Mouse (Mus musculus) embryonic facial prominence, embryonic 15.5 days (tissue): ENCODE results near the gene Serinc2. TPM values are rescaled to one million over a fixed set of nuclear protein-coding genes. Genes with fewer than 3 reads are reported as not detected.
A peak's percentile ranks its signal among the peaks of the same experiment; 100 is the strongest.

Experiments used
- ATAC-seq: fragments of 200-750 bp; cut with Nextera tagmentation; 2 replicates; pipeline ENCODE4 v1.8.0; 2017; ENCODE audit warnings: low read depth, moderate TSS enrichment; ENCODE audit not compliant: insufficient number of reproducible peaks, low FRiP score, low TSS enrichment
- H3K27ac ChIP-seq: fragments of 300-500 bp; sonication (generic); replicated peaks from 2 replicates; pipeline ENCODE4 v1.5.1; 2015; ENCODE audit warnings: mild to moderate bottlenecking, inconsistent platforms
- H3K27me3 ChIP-seq: fragments of 300-500 bp; sonication (generic); 2 replicates; pipeline ENCODE4 v1.6.1; 2015; ENCODE audit warnings: inconsistent platforms
- H3K36me3 ChIP-seq: fragments of 300-500 bp; sonication (generic); 2 replicates; pipeline ENCODE4 v1.6.1; 2015; ENCODE audit warnings: mild to moderate bottlenecking, inconsistent platforms
- H3K4me1 ChIP-seq: fragments of 300-500 bp; sonication (generic); 2 replicates; pipeline ENCODE4 v1.6.1; 2015; ENCODE audit warnings: inconsistent platforms
- H3K4me2 ChIP-seq: fragments of 300-500 bp; sonication (generic); replicated peaks from 2 replicates; pipeline ENCODE4 v1.6.1; 2015; ENCODE audit warnings: mild to moderate bottlenecking, inconsistent platforms
- H3K4me3 ChIP-seq: fragments of 300-500 bp; sonication (generic); replicated peaks from 2 replicates; pipeline ENCODE4 v1.5.1; 2015; ENCODE audit warnings: mild to moderate bottlenecking, inconsistent platforms
- H3K9ac ChIP-seq: fragments of 300-500 bp; sonication (generic); 2 replicates; pipeline ENCODE4 v1.6.1; 2015; ENCODE audit warnings: inconsistent platforms
- H3K9me3 ChIP-seq: fragments of 300-500 bp; sonication (generic); replicated peaks from 2 replicates; pipeline ENCODE4 v1.6.1; 2016; ENCODE audit warnings: inconsistent platforms
- WGBS: fragments of 180-500 bp; shearing (Covaris S2); methylation state at CpG from one replicate; pipeline ENCODE4 v1.1.7; 2015; 5-methylcytosine and 5-hydroxymethylcytosine counted together
- polyA plus RNA-seq: library from polyadenylated mRNA; unstranded; fragments of >200 nt; fragmentation: Nextera tagmentation; extraction: Ambion mirVana; gene quantifications from 2 replicates; pipeline ENCODE4 v1.2.1, GENCODE M21; 2015

The Serinc2 gene
- polyA plus RNA-seq, 1 experiment from 2014 or later = 108 TPM

DNA sequence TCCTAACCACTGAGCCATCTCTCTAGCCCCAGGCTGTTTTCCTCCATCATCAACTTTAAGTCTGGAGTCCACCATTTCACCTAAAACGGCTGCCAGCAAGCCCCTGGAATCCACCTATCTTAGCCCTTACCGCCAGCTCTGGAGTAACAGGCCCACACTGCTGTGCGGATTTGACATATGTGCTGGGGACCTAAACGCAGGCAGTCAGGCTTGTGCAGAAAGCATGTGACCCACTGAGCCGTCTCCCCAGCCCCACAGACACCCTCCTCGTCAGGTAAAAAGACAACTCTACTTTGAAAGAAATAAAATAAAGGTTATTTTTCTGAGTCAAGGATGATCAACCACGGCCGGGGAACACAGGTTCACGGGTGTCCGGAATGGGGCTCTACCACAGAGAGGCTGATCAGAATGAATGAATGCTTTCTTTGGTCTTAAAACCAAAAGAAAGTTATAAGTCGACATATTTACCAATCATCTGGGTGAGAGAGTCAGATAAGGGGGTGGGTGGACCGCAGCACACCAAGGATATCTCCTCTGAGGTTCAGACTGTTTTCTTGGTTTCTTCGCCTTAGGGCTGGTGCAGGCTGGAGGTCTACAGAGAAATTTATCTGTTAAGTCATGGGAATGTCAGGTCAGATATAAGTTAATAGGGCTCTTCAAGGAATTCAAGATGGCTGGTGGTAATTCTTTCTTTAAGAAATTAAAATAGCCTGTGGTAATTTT is 17.4 kb upstream of the Serinc2 start:
- Histone ChIP-seq H3K27me3 (no peaks in the 10 kb centered on the region), H3K9me3 (no peaks in the 10 kb centered on the region), H3K4me2 (no peak overlapping the region), H3K27ac (no peak overlapping the region), H3K9ac (no peak overlapping the region), H3K36me3 (no peaks in the 10 kb centered on the region), H3K4me3 (no peak overlapping the region), H3K4me1 (0 out of 2 replicates have a peak, but pooled peaks cover 6% of the 10 kb centered on the region)
- 80% methylated on average over 13 of the region's 13 CpGs for WGBS
- no peak for ATAC-seq

DNA sequence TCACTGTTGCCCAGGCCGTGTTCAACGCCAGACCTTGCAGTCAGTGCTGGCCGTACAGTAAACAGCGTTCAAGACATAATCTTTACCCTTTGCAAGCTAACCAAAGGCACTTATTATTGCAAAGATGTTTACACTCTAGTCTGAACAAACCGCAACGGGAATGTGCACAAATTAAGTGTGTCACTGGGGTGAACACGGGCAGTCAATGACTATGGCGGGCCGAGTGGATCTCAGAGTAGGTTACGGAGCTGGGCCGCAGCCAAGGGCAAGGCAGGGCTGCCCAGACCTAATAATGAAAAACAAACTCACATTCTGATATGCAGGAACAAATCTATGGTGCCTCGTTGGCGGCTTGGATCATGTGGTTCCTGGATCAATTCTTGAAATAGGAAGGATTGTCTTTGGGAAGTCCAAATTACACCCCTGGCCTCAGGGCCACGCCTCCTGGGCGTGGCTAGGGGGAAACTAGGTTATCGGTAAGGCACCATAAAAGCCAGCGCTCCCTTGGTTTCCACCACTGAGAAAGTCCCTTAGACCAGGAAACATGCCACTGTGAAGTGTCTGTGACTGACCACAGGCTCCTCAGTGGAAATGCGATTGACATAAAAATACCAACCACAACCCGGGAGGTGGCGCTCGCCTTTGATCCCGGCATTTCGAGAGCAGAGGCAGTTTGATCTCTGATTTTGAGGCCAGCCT is 16.2 kb upstream of the Serinc2 start:
- Histone ChIP-seq H3K27ac (no peak overlapping the region), H3K4me1 (0 out of 2 replicates have a peak, but pooled peaks cover 6% of the 10 kb centered on the region), H3K4me3 (no peak overlapping the region), H3K9me3 (no peaks in the 10 kb centered on the region), H3K36me3 (no peaks in the 10 kb centered on the region), H3K27me3 (no peaks in the 10 kb centered on the region), H3K9ac (no peak overlapping the region), H3K4me2 (no peak overlapping the region; the same call in 1 of the 2 replicates)
- no peak for ATAC-seq
- 44% methylated on average over 23 of the region's 23 CpGs for WGBS

DNA sequence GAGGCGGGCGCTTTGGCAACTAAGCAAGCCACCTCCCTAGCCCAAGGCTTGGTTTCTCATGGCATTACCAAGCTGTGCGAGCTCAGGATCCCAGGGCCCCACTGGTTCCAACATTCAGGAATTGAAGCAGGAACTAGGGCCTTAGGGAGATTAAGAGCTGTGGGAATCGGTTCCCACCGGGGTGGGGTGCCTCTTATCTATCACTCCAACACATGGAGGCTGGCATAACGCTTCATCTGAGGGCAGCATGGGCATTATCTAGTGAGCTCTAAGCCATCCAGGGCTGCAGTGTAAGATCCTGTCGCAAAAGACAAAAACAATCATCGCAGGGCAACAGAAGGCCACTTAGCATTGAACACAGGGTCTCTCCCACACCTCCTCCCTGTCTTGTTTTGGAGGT is 15.5 kb upstream of the Serinc2 start:
- ATAC-seq = no peak
- Histone ChIP-seq H3K9ac (no peak overlapping the region), H3K27me3 (no peaks in the 10 kb centered on the region), H3K27ac (no peak overlapping the region), H3K36me3 (no peaks in the 10 kb centered on the region), H3K4me1 (0 out of 2 replicates have a peak, but pooled peaks cover 6% of the 10 kb centered on the region), H3K4me2 (no peak overlapping the region), H3K4me3 (no peak overlapping the region), H3K9me3 (no peaks in the 10 kb centered on the region)
- 71% methylated on average over 8 of the region's 8 CpGs for WGBS

GRCm38 (mm10) chr4:130292271-130292670 is 13.3 kb upstream of the Serinc2 start:
- 3% methylated on average over 4 of the region's 4 CpGs for WGBS
- H3K9me3 ChIP-seq = no peaks in the 10 kb centered on the region

GRCm38 (mm10) chr4:130289824-130290223 is 10.8 kb upstream of the Serinc2 start:
- H3K4me3 ChIP-seq = no peak overlapping the region
- no peaks in the 10 kb centered on the region for H3K9me3 ChIP-seq
- ATAC-seq = no peak
- H3K36me3 ChIP-seq = no peaks in the 10 kb centered on the region
- WGBS = 65% methylated on average over 3 of the region's 3 CpGs
- H3K27ac ChIP-seq = no peak overlapping the region
- H3K4me1 ChIP-seq = no peaks in the 10 kb centered on the region
- no peak overlapping the region for H3K9ac ChIP-seq
- no peaks in the 10 kb centered on the region; the same call in 1 of the 2 replicates for H3K27me3 ChIP-seq
- H3K4me2 ChIP-seq = no peak overlapping the region

More at GRCm38 (mm10) chr4:130292271-130292670, 13.3 kb upstream of the Serinc2 start:
- Histone ChIP-seq H3K36me3 (no peaks in the 10 kb centered on the region), H3K27me3 (no peaks in the 10 kb centered on the region), H3K9ac (no peak overlapping the region), H3K4me1 (0 out of 2 replicates have a peak, but pooled peaks cover 6% of the 10 kb centered on the region), H3K4me3 (no peak overlapping the region), H3K4me2 (no peak overlapping the region), H3K27ac (no peak overlapping the region)
- ATAC-seq = no peak

DNA sequence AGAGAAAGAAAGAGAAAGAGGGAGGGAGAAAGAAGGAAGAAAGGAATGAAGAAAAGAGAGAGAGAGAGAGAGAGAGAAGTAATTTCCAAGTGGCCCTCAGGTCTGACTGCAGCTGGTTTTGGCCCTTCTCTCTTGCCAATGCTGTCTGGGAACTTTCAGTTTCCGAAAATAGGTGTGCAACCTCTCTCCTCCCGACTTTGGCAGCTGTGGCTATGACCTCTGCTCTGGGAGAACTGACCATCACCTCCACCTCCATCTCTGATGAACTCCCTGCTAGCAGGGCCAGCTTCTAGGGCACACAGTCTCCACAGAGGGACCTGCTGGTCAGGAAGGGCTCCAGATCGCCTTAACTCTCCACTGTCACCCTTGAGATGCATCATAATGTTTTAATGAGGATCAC is 7.5 kb upstream of the Serinc2 start:
- Histone ChIP-seq H3K4me1 (no peaks in the 10 kb centered on the region), H3K9me3 (no peaks in the 10 kb centered on the region), H3K36me3 (no peaks in the 10 kb centered on the region), H3K27ac (no peak overlapping the region), H3K27me3 (peaks cover 3% of the 10 kb centered on the region), H3K4me3 (no peak overlapping the region), H3K4me2 (no peak overlapping the region), H3K9ac (no peak overlapping the region)
- ATAC-seq = no peak
- WGBS = 59% methylated on average over 3 of the region's 3 CpGs

- Histone ChIP-seq H3K27me3 (peaks cover 3% of the 10 kb centered on the region), H3K27ac (no peak overlapping the region), H3K4me3 (no peak overlapping the region), H3K4me1 (peaks cover 8% of the 10 kb centered on the region; the same call in 1 of the 2 replicates), H3K9ac (no peak overlapping the region), H3K36me3 (no peaks in the 10 kb centered on the region), H3K9me3 (no peaks in the 10 kb centered on the region), H3K4me2 (no peak overlapping the region)
- no peak for ATAC-seq
- 74% methylated on average over 9 of the region's 9 CpGs for WGBS
These were observed 4.8 kb upstream of the Serinc2 start for GRCm38 (mm10) chr4:130283826-130284225.

DNA sequence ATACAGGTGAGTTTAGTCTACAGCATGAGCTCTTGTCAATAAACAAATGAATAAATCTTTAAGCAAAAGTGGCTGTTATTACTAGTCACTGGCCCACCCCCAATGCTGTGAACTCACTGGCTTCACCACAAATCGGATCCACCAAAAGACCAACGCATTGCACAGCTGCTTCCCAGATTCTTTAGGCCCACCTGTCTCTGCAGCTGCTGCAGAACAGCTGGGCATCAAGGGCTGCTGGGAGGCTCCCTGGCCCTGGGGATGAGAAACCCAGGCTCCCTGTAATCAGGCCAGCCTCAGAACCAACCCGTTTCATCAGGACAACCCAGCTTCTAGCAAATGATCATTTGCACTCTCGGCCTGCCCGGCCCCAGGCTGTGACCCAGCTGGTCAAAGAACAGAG is 3.9 kb upstream of the Serinc2 start:
- peaks cover 8% of the 10 kb centered on the region; the same call in 1 of the 2 replicates for H3K4me1 ChIP-seq
- H3K27ac ChIP-seq = no peak overlapping the region
- H3K9ac ChIP-seq = no peak overlapping the region
- WGBS = 55% methylated on average over 5 of the region's 5 CpGs
- no peak for ATAC-seq
- no peak overlapping the region for H3K4me2 ChIP-seq
- no peaks in the 10 kb centered on the region for H3K9me3 ChIP-seq
- peaks cover 5% of the 10 kb centered on the region for H3K27me3 ChIP-seq
- H3K36me3 ChIP-seq = no peaks in the 10 kb centered on the region
- no peak overlapping the region for H3K4me3 ChIP-seq

DNA sequence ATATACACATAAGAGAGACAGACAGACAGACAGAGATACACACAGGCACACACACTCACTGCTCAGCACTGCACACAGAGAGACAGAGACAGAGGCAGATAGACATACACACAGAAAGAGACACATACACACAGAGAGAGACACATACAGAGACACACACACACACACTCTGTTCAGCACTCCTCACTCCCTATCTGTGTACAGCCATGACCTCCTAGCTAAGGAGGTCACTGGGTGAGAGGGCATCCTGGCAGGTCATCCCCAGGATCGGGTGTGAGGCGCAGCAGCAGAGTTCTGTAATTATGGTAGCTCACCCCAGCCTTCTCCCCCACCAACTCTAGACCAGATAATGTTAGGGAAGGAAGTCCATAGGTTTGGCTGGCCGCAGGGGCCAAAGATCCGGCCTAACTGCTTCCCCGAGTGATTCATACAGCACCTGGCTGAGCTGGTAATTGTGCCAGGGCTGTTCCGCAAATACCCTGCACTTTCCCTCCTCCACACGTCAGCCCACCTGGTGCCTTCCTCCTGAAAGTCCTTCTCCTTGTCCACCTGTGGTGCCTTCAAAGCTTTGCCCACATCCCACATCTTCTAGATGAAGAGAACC is 2.3 kb downstream of the Serinc2 start:
- Histone ChIP-seq H3K36me3 (no peaks in the 10 kb centered on the region), H3K4me1 (peaks cover 20% of the 10 kb centered on the region; the same call in 1 of the 2 replicates), H3K27me3 (peaks cover 5% of the 10 kb centered on the region; the same call in 1 of the 2 replicates), H3K4me3 (no peak overlapping the region), H3K4me2 (no peak overlapping the region), H3K9me3 (no peaks in the 10 kb centered on the region), H3K9ac (no peak overlapping the region), H3K27ac (no peak overlapping the region)
- 59% methylated on average over 7 of the region's 7 CpGs for WGBS
- ATAC-seq = no peak

DNA sequence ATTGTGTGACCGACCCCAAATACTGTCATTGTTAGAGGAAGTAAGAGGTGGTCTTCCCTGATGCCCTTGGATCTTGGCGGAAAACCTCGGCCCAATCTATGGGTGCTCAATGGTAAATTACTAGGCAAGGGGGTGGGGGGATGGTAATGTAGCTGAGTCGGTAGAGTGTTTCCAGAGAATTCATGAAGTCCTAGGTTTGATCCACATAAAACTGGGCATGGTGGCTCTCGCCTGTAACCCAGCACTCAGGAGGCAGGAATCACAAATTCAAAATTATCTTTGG is 3.2 kb downstream of the Serinc2 start:
- Histone ChIP-seq H3K4me2 (peak overlapping the region; percentile 86), H3K4me1 (peaks cover 20% of the 10 kb centered on the region; the same call in 1 of the 2 replicates), H3K9ac (0 out of 2 replicates have a peak overlapping the region, but pooled peaks have one; percentile 74), H3K36me3 (no peaks in the 10 kb centered on the region), H3K27me3 (peaks cover 5% of the 10 kb centered on the region; the same call in 1 of the 2 replicates), H3K27ac (no peak overlapping the region), H3K9me3 (no peaks in the 10 kb centered on the region), H3K4me3 (peak overlapping the region; percentile 74)
- 53% methylated on average over 5 of the region's 5 CpGs for whole genome bisulfite sequencing
- ATAC-seq = no peak
